Mouse (Mus musculus): ENCODE results near the gene Cyth3.

The Cyth3 gene

DNA sequence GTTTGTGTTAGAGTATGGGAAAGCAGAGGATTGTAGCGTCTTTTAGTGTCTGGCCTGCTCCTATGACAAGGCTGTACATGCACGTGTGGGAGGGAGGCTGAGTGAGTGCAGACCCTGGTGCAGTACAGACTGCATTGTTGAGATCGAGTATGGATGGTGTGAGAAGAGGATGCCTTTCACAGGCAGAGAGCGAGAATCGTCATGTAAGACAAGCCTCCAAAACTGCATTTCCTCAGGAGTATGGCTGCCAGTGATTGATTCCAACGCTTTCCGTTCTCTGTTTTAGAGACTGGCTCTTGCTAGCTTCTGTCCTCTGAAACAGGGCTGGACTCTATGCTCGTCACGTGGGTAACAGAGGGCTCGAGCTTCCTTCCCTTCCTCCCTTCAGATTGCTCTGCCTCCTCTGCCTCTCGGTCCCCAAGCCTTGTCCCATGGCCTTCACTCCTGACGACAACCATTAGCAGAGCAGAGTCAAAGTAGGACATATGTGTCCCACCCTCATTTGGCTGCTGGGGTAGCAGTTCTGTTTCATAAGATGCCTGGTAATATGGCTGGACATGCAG lies 12.4 kb downstream of the Cyth3 start:
- DNase-seq (ENCODE audit: low spot score in 2 of 2), result no peak

DNA sequence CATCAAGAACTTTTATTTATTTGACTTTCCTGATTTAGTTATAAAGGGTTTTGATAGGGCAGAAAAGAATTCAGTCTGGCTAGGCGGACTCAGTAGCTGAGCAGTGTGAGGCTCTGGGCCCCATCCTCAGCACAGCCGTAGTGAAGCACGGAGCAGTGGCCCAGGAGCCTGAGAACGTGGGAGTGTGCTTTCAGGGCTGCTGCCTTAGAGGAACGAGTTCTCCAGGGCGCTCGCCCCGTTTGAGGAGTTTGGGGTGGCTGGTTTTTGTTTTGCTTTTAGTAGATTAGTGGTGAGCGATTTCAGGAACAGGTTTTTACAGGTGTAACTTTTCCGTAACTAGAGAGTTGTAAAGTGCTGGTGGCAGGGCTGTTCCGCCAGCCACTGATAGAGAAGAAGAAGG lies 13.1 kb downstream of the Cyth3 start:
- no peak for DNase-seq (ENCODE audit: low spot score in 2 of 2)

DNA sequence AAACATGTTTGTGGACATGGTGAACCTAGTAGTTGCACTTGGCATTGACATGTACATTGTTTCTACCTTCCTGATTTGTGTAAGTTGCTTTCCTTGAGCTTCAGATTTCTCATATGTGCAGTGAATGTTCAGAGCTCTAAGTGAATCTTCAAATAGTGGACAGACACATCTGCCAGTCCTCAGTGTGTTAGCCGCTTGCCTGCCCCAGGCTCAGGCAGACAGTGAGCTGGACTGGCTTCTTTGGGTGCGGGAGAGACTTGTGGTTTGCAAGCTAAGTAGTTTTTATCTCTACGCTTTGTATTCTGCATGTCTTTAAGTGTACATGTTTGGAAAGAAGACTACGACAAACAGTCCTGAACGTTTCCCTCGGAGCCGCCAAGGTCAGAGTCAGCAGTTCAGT lies 13.9 kb downstream of the Cyth3 start:
- no peak for DNase-seq (ENCODE audit: low spot score in 2 of 2)

DNA sequence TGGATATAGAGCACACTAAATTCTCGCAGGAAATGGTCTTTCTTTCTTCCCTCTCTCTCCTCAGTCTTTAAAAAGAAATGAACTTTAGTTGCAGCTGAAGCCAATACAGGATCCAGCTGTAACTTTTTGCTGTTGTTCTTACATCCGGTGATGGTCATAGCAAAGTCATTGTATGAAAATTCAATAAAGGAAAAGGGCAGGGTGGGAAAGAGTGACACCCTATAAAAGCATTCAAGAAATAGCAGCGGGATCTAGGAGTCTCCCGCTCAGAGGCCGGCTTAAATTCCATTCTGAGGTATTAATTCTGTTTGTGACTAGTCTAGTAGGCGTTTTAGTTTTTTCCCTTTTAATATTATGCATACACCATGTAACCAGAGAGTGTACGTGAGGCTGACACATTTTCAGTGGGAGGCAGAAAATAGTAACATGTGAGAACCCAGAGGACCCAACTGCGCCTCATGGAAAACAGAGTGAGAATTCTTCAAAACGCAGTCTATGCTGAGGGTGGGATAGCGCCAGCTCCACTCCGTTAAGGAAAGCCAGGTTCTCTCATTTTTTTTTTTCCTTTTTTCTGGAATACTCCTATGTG lies 15.7 kb downstream of the Cyth3 start:
- no peak for DNase-seq (ENCODE audit: low spot score in 2 of 2)

DNA sequence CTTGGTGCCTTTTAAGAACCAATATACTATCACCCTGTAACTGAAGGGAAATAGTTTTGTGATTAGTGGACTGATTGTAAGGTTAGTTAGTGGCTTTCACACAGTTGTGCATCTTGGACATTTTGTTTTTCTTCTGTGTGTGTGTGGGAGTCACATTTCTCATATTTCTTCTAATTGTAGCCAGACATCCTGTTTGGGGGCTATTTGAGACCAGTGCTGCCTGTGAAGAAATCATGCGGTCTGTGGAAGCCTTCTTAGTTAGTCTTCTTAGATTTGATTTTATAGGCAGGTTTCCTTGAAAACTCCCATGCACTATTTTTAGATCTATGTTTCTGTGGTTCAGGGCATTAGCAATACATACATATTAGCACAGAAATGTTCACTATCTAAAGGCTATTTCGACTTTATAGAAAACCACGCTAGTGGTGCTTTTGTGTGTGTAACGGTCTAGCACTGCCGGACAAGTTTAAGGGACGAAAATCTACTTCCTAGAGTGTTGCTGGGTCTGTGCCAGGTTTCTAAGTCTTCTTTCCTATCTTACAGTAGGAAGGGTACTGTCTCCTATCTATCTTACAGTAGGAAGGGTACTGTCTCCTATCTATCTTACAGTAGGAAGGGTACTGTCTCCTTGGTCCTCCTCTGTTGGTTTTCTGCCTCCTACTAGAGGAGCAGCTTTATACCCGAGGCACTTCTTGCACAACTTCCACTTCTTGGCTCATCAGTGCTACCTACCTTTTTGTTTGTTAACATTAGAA lies 16.4 kb downstream of the Cyth3 start:
- no peak for DNase-seq (ENCODE audit: low spot score in 2 of 2)

DNA sequence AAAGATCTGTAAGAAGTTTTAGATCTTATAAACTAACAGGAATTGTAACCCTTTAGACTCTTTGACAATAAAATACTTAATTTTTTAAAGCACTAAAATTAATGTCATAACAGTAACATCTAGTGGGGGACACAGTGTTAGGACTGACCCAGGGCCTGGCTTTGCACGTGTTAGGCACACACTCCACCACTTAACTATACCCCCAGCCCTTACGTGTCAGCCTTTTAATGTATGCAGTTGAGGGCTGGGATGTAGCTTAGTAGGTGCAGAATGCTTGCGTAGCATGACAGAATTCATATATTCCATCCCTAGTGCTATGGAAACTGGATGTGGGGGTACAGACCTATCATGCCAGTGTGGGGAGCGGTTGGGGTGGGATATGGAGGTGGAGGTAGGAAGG lies 17.1 kb downstream of the Cyth3 start:
- DNase-seq (ENCODE audit: low spot score in 2 of 2), result no peak

DNA sequence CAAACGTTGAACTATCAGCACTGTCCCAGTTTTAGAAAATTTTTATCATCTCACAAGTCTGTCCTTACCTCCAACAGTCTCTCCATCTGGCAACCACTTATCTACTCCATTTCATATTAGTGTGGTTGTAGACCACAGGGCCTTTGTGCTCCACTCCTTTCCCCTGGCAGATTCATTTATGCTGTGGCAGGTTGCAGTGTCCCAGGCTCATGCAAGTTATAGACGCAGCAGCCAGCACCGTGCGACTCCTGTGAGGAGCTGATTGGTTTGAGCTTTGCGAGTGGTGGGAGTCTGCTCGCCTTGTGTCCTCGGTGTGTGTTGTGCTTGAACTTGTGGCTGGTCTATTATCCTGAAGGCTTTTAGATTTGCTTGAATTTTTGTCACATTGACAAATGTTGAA lies 17.6 kb downstream of the Cyth3 start:
- no peak for DNase-seq (ENCODE audit: low spot score in 2 of 2)

DNA sequence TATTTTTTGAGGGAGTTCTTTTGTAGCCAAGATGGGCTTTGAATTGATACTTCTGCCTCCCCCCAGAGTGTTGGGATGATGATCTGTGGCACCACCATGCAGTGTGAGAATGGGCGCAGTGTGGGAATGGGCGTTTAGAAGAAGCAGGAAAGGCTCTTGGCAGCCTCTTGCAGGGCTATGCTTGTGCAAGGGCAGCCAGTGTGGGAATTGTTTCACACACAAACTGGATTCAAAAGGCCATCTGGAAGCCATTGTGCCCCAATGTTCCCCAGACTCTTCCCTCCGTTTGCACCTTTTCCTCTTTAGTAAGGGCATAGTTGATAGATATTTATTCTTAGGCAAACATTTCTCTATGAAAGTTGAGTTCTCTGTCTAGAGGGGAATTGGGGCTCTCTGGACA lies 19.3 kb downstream of the Cyth3 start:
- no peak for DNase-seq (ENCODE audit: low spot score in 2 of 2)

DNA sequence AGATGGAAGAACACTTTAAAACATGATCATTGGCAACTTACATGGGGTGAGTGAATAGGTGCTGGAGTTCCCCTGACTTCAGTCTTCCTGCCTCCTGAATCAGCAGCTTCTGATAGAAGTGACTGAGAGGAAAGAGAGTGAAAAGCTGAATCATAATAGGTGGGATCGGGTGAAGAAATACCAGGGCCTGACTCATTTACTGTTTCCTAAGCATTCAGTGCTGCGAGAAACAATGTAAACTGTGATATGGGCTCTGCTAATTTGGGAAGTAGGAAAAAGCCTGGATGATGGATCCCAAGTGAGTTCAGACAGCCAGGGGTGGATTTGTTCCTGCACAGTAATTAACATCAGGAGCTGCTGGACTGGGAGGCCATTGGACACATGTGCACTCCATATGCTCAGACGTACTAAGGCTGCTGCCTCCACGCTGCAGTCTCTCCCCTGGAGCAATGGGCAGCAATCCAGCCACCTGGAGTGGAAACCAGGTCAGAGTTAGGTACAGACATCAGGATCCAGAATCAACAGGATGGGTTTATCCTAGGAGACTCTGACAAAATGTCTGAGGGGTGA lies 20.1 kb downstream of the Cyth3 start:
- DNase-seq (ENCODE audit: low spot score in 2 of 2), result no peak

DNA sequence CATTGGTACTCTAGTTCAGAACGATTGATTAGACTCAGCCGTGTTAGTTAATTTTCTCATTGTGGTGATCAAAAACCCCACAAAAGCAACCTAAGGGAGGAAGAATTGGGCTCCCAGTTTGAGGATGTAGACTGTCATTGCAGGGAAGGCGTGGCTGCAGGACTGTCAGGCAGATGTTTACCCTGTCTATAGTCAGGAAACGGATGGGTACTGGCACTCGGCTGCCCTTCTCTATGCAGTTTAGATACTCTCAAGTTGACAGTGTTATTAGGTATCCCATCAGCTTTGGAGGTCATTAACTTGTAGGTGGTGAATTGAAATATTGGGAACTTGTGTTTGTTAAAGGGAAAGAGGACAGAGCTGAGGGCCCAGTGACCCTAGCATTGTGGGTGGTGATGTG lies 23.7 kb downstream of the Cyth3 start:
- DNase-seq (ENCODE audit: low spot score in 2 of 2), result no peak

DNA sequence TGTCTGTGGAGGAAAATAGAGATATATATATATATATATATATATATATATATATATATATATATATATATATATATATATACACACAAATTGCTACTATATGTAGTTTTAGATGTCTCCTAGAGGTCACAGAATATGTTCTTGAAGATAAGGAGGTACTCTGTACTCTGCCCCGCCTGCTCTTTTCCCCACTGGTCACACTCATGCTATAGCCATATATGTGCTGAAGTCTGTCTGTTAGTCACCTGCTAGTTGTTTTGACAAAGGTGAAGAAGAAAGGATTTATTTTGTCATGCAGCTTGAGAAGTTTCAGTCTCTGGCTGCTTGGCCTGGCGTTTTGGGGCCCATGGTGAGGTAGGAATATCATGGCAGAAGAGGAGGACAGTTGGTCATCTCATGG lies 25.2 kb downstream of the Cyth3 start:
- no peak for DNase-seq (ENCODE audit: low spot score in 2 of 2)

DNA sequence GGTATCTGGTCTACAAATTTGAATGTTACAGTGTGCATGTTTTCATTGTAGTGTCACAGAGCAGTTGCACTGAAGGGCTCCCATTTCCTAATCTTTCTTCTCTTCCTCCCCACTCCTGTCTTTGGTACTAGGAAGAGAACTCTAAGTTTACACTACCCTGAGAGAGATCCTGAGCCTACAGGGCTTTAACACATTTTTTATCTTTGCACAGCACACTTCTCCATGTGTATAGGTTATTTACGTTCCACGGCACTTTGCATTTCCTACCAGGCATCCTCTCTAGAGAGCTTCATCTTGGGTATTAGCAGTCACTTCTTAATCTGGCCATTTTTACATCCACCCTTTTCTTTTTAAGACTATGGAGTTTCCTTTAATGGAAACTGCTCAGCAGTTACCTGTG lies 25.8 kb downstream of the Cyth3 start:
- no peak for DNase-seq (ENCODE audit: low spot score in 2 of 2)

DNA sequence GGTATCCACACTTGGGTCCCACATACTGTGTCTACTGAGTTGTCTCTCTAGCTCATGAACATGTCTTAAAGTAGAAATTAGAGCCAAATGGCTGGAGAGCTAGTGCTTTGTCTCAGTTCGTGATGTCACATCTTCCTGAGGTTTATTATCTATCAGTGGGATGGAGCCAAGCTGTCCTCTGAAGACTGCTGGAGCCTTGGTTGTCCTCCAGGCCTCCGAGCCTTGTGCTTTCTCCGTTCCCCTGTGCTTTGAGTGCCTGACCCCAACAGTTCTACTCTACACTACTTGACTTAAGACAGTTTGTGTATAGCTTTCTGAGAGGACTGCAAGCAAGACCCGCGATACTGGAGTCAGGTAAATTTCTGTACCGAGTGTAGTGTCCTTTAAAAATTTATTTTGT lies 26.9 kb downstream of the Cyth3 start:
- no peak for DNase-seq (ENCODE audit: low spot score in 2 of 2)

DNA sequence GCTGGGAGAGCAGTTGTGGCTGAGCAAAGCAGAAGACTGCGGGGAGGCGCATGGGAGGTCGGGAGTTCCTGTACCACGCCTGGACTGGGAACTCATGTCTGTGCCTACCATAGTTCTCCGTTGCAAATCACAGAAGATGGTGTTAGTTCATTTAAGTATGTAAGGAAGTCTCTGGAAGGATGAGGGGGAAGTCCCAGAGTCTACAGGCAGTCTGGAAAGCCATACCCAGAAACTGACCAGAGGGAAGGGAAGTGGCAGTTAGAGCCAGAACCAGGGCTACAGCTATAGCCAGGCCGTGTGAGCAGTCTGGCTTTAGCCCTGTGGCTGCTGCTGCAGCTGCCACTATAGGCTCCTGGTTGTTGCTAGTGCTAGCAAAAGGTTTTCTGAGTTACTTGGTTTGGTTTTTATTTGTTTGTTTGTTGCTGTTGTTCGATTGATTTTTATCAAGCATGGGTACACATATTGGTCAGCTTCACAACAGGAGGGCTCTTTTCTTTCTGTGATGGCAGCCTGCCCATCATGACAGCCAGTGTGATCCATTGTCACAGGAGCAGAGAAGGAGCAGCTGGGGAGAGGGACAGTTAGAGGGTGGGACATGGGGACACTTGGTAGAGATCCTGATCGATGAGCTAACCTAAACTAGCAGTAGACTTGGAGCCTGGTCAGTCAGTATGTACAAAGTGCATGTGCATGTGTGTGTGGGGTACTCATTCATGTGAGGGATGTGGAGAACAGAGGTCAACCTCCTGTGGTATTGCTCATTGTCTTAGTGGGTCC lies 29.8 kb downstream of the Cyth3 start:
- no peak for DNase-seq (ENCODE audit: low spot score in 2 of 2)

DNA sequence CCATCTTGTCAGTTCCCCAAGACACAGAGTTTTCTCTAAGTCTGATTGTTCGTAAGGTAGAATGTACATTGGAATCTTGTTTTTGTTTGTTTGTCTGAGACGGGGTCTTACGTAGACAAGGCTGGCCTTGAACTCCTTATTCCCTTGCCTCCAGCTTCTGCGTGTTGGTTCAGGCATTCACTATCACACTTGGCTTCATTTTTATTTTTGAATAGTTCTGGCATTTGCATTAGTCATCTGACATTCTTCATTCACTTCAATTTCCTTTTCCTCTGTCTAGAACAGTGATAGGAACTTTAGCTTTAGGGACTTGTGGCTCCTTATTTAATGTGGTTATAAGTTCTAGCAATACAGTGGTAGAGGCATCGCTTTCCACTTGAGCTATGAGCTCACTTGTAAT lies 31.2 kb downstream of the Cyth3 start:
- no peak for DNase-seq (ENCODE audit: low spot score in 2 of 2)

DNA sequence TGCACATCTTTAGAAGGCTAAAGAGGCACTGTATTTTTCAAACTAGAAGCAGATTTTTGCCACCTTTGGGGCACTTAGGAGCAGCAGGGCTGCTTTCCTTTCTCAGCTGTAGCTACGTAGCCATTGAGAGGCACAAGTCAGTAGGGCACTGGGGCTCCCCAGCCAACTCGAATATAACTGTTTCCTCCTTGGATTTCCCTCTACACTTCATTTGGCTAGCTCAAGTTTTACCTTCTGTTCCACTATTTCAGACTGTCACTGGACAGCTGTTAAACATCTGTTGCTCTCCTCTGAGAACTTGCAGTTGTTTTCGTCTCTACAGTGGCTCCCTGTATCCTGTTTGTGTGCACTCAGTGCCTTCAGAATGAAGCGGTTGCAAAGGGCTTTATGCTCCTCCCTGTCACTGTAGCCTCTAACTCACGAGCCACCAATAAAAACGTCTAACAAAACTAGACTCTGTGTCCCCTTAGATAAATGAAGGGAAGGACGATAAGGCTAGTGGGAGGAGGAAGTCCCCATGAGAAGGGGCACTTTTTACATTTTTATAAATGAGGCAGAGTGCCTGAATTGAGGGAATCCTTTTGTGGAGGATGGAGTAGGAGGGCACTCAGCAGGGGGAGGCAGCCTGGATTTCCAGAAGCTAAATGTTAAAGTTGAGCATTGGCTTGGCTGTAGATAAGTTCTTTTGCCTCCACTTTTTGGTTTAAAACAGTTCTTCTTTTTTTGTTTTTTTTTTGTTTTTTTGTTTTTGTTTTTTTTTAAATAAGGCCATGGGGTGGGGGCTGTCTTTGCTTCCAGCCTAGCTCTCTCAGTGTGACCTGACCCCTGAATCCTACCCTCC lies 32.6 kb downstream of the Cyth3 start:
- DNase-seq (ENCODE audit: low spot score in 2 of 2), result no peak

DNA sequence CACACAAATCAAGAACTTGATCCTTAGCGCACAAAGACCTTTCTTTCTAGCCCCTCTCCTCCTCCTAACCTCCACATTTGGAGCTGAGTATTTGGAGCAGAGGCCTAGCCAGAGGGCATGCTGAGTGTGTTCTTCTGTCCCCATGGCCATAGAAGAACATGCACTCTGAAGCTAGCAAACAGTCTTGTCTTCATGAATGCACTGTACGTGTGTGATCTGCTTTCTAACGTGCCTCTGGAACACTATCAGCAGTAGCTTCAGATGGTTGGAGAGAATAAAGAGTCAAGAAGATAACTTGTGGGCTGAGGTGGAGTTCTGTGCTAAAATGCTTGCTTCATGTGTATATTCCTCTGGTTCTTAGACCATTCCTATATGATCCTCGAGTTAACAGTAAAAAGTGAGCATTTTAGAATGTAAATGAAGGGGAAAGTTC lies 33.3 kb downstream of the Cyth3 start:
- DNase-seq (ENCODE audit: low spot score in 2 of 2), result no peak

DNA sequence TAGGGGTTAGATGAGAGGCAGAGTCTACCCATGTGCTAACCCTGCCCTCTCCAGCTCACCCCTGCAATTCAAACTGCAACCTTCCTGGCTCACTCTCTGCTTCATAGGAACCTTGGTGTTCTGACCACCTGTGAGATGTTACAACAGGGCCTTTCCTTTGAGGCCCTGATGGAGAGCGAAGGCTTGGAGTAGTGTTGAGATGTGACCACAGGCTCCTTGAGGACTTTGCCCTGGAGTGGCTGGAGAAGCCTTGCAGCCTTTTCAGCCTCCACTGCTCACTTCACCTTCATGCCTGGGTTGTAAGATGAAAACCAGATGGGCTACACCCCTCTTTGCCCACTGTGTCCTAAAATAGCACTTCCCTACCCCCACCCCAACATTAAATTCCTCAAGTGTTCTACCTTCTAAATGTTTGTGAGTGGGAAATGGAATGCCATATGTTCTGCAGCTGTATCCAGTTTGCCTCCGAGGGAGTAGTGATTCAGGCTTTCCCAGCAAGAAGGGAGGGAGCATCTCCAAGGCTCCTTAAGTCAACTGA lies 34.5 kb downstream of the Cyth3 start:
- no peak for DNase-seq (ENCODE audit: low spot score in 2 of 2)

DNA sequence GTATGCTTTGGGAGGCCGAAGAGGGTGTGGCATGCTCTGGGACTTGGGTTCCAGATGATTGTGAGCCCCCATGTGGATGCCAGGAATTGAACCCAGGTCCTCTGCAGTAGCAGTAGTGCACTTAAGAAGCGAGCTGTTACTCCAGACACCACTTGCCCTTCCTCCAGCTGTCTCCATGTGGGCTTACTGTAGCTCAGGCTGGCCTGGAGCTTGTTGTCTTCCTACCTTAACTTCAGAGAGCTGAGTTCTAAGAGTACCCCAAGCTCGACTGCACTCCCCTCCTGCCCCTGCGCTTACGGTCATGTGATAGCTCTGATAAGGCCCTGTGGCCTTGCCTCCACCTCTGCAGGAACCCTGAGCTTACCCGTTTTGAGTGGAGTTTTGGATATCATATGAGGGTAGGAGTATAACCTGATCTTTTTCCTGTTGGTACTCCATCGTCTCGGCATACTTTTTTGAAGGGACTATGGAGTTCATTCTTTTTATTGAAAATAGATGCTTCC lies 36.8 kb downstream of the Cyth3 start:
- DNase-seq (ENCODE audit: low spot score in 2 of 2), result no peak

DNA sequence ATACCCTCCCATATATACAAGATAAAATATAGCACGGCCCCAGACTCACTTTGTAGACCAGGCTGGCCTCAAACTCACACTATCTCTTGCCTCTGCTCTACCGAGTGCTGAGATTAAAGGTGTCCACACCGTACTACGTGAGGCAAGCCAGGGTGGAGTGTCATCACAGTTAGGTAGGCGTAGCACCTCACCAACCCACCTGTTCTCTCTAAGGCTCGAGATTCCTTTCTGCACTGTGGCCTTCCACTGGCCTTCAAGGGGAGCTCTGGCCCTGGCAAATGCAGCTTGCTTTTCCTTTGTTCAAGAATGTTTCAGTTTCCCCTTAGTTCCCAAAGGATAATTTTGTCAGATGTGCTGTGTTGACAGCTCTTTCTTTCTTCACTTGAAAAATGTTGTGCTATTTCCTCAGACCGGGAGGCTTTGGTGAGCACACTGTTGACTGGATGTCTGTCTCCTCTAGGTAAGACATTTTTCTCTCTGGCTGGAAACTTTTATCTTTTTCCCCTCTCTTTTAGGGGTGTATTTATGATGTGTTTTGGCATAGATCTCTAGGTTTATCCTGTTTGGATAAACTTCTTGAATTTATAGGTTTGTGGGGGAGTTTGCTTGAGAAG lies 40.9 kb downstream of the Cyth3 start:
- DNase-seq (ENCODE audit: low spot score in 2 of 2), result no peak

DNA sequence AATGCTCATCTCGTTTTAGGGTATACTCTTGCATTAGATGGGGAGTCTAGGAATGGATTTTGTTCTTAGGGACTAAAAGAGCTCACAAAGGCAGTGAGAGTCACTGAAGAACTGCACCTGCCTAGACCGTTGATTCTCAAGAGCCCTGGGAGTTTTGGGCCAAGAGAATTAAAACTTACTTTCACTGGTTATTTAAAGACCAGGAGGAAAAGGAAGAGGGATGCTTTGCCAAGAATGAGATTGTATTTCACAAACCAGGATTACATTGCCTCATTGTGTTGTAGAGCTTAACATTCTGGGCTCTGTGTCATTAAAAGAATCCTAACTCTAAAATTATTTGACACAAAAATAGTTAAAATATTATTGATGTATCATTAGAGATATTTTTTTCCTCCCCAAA lies 43.3 kb downstream of the Cyth3 start:
- DNase-seq (ENCODE audit: low spot score in 2 of 2), result no peak

All from spleen, postnatal 14 days (tissue).